Mouse (Mus musculus): ENCODE data around the gene Calr3.

Calr3 gene

DNA sequence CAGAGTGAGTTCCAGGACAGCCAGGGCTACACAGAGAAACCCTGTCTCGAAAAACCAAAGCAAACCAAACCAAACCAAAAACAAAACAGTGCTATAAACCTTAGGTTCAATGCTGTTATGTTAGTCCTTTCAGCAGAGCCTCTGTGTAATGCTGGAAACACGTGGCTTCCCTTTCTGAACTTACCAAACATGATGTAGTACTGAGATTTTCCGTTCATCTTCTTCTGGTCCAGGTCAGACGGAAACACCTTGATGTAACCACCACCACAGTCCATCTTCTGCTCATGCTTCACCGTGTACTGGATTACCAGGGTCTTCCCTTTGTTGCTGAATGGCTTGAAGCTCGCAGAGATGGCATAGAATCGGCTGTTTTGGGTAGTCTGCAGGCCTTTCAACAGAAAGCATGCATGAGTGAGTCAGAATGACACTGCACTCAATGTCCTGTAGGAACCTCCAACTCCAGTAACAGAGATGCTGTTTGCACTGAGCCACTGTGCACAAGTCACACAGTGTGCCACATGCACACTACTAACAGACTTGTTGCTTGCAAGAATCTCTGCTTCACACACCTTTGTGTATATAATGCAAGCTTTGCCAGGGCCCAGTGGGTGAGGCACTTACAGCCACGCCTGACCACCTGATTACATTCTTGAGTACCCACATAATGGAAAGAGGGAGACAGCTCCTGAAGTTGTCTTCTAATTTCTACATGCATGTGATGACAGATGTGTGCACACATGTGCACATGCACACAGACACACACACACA, 5.2 kb downstream of the Calr3 start:
- in situ Hi-C loops (cut with MseI, MboI), result no loop called here

DNA sequence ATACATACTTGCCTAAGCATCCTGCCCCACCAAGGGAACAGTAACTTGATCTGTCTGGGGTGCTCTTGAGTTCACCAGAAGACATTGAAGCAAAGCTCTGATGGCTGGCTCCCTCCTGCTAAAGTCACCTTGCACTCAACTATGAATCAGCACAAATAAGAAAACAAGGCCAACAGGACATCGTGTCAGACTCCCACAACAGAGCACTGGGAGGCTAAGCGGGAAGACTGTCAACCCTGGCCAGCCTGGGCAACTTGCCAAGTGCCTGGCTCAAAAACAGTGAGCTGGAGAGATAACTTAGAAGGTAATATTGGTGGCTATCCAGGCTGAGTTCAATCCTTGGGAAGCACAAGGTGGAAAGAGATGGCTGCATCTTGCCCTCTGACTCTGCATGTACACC, 8.7 kb downstream of the Calr3 start:
- in situ Hi-C loops (cut with MseI, MboI), result no loop called here

DNA sequence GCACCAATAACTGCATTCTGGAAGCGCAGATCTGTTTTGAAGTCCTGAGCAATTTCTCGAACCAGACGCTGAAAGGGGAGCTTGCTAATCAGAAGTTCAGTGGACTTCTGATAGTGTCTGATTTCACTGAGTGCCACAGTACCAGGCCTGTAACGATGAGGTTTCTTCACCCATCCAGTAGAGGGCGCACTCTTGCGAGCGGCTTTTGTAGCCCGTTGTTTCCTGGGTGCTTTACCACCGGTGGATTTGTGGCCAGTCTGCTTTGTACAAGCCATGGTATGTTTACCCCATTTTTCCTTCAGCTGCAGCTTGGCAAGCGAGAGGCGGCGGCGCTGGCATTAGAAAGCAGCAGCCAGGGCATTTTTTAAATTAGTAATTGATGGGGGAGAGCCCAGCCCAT, 14.0 kb downstream of the Calr3 start:
- in situ Hi-C loops (cut with MseI, MboI), result no loop called here

DNA sequence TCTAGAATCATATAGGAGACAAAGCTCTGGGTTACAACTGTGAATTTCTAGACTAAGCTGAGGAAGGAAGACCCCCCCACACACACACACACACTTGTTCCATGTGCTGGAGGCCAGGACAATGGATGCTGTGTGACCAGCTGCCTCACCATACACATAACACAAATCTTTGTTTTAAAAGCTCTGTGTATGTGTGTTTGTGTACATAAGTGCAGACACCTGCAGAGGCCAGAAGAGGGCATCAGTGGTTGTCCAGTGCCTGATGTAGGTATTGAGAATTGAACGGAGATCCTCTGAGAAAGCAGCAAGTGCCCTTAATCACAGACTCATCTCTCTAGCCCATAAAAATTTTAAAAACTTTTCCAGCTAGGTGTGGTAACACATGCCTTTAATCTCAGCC, 20.7 kb downstream of the Calr3 start:
- in situ Hi-C loops (cut with MseI, MboI), result no loop called here

DNA sequence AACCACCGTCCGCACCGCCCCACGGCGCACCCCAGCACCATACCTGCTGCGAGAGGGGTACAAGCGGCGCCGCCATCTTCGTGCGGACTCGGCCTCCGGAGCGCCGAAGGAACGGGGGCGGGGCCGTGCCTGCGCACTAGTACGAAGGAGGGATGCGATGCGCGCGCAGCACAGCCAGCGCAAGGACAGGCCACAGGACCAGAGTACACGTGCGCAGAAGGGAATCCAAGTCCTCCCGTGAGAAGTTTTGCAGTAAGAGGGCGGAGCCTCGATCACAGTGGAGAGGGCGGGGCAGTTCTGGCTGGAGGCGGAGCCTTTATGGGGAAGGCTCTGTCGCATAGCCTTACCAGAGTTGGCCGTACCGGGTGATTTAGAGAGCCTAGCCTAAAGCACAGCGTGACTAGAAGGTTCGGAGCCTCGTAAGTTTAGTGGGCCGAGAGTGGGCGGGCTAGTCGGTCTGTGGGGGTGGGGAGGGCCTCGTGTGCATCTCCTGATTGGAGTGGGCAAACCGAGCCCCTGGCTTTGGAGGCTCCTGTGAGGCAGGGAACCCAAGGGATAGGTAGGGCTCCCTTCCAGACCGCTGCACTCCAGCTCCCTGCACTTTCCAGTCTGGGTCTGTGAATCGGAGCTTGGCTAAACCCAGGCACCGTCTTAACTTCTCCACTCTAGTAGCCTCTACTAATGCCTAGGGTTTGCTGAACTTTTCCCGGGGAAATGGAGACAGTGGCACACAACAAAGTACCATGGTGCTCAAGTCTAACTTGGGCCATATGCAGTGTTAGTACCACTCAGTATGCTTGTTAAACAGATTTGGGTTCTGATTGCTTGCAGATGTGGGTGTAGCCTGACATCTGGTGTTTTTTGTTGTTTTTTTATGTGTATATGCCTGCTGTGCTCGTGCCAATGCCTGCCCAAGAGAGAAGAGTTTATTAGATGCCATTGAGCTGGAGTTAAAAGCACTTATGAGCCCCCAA, 22.0 kb downstream of the Calr3 start, which contains the start of gene Eps15l1:
TSS of gene Eps15l1 (minus strand) at position 99 of the 974 bp plus-strand sequence.
- in situ Hi-C loops (cut with MseI, MboI), result no loop called here

DNA sequence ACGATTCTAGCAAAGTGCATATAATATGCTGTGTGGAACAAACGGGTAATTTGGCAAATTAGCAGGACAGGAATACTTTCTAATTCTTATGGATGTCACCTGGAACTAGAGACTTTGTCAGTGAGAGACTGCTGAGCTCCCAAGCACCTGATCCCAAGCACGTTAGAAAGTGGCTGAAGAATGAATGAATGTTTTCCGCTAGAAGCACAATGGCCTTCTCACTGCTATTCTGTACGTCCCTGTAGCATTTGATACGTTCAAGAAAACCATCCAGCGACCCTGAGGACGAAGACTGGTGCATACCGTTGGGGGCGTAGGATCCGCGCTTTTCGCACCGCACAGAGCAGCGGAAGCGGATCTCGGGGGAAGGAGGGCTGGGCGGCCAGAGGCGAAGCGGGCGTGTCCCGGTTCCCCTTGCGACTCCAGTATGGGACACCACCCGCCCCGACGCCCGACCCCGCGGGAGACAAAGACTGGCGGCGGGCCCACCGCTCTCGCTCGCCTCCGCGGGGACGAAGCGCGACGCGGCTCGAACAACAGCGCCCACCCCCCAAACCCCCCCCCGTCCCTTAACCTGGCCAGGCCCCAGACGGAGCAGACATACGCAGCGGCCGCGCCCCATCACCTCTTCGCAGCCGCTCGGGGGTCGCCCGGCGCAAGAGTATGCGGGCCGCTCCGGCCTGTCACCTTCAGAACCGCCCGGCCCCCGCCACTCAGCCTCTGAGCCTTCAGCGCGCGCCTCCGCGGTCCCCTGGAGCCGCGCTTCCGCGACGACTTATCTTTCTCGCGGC, 22.9 kb downstream of the Calr3 start:
- in situ Hi-C loops (cut with MseI, MboI), result no loop called here

DNA sequence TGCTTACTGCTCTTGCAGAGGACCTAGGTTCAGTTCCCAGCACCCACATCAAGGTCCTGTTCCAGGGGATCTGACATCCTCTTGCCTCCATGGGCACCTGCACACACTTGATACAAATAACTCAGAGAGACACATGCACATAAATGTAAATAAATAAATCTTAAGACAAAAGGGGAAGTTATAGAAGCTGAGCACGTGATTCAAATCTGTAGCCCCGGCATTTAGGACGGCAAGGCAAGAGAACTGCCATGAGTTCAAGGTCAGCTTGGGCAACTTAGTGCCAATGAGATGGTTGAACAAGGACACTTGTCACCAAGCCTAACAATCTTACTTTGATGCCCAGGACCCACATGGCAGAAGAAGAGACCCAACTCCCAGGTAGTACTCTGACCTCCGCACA, 25.6 kb downstream of the Calr3 start:
- in situ Hi-C loops (cut with MseI, MboI), result no loop called here

DNA sequence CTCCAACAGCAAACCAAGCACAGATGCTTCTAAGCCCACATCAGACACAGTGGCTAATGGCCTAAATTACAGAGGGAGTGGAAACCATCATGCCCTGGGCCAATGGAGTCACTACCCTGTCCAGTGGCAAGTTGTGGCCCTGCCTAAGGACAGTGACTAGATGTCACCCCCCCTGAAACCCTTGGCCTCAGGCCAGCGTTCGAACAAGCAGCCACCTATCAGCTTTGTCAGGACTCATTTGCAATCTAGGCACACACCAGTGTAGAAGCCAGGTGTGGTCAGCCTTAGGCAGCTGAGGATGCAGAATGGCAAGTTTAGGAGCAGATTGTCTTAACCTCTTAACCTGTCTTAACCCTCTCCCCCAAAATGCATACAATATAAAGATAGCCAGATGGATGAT, 28.4 kb downstream of the Calr3 start:
- in situ Hi-C loops (cut with MseI, MboI), result no loop called here

DNA sequence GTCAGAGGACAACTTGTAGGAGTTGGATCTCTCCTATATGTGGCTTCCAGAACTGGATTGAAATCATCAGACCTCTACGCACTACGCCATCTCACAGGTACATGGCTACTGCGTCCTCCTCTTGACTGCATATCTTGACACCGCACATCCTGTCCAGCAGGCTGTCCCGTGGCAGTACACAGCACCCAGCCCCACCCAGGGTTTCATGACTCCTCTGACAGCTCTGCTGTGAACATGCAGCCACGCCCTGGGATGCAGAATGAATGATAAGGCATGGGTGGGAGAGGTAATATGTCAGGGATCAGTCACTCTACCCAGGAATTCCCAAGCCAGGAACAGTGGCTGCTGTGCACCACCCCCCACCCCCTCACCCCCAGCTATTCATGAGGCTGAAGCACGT, 29.8 kb downstream of the Calr3 start:
- in situ Hi-C loops (cut with MseI, MboI), result no loop called here

DNA sequence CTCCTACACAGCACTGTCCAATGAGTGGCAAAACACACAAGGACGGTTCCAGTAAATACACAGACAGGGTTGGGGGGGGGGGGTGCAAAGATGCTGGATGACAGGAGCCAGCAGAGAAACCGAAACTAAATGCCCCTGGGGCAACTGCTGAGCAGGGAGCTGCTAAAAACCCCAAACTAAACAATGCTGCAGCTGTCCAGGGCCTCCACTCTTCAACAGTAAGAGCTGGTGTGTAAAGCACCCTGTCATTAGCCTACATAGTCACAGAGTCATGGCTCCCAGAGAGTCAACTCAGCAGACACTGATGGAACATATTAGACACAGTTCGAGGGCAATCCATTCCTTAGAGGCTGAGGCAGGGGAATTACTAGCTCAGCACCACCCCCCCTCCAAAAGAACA, 34.2 kb downstream of the Calr3 start:
- in situ Hi-C loops (cut with MseI, MboI), result no loop called here

DNA sequence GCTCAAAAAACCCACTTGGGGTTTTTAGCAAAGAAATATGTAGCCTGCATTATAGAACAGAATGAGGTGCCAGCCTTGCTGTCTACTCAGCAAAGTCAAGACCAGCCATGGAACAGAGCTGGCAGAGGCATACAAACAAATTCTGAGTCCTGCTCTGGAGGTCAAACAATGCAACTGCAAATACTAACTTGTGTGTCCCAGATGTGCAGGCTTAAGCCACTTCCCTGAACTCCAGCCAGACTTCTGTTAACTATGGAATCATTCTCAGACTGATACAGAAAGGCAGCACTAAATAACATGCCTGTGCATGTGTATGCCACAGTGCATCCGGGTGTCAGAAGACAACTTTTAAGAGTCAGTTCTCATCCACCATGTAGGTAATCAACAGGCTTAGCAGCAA, 35.8 kb downstream of the Calr3 start:
- in situ Hi-C loops (cut with MseI, MboI), result no loop called here

DNA sequence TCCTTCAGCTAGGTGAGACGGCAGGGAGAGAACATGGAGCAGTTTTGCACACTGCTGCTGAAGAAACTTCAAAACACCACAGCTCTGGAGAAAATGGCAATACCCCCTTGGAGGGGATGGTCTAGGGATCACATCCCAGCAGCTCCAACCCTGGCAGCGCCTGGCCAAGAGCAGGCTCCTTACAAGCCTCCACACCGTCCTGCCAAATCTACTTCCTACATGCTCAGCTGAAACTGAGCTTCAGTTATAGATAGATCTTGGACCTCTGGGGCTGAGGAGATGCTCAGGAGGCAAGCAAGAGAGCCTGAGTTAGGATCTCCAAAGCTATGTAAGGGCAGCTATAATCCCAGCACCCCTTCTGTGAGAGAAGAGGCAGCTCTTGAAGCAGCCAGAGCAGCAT, 40.7 kb downstream of the Calr3 start:
- in situ Hi-C loops (cut with MseI, MboI), result no loop called here

DNA sequence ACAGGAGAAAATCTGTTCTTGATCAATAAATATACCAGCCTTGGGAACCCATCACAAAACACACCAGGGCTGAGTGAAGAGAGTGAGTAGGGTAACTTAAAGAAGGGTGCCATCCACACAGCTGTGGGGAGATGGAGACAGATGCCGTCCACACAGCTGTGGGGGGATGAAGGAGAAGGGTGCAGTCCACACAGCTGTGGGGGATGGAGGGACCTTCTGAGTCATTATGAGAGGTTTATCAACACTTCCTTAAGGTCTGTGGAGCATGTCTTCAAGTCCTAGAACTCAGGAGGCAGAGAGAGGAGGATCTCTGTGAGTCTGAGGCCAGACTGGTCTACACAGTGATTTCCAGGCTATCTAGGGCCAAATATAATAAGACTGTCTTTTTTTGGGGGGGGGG, 42.3 kb downstream of the Calr3 start:
- in situ Hi-C loops (cut with MseI, MboI), result no loop called here

DNA sequence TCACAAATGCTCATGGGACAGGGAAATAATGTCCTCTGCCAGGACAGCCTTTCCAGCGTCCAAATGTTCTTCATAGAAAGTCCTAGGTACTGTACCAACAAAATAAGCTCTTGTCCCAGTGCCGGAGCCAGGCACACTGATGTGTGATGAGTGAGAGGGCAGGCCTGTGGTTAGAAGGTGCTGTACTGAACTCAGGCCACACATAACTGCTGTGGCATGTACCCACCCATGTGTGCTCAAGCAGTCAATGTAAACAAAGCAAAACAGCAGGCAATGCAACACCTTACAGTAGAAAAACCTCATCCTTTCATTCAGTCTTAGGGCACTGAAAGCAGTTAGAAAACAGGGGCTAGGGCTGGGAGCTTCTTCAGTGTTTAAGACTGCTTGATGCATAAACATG, 57.9 kb downstream of the Calr3 start:
- in situ Hi-C loops (cut with MseI, MboI), result no loop called here

DNA sequence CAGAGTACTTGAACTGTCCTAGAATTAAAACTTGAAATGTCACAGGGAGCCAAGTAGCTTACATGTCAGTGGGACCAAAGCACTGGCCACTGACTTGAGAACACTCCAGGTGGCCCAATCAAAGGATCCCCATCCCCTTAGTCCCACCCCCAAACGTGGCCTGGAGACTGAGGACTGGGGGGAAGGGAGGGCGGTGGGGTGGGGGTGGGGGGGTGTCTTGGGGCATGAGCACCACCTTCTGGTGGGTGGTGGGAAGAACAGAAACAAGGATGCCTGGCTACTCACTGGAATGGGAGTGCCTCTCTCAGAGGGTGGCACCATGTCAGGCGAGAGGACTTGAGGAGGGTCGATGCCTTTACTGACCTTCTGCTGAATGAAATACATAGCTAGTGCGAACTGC, 61.3 kb downstream of the Calr3 start:
- in situ Hi-C loops (cut with MseI, MboI), result no loop called here

DNA sequence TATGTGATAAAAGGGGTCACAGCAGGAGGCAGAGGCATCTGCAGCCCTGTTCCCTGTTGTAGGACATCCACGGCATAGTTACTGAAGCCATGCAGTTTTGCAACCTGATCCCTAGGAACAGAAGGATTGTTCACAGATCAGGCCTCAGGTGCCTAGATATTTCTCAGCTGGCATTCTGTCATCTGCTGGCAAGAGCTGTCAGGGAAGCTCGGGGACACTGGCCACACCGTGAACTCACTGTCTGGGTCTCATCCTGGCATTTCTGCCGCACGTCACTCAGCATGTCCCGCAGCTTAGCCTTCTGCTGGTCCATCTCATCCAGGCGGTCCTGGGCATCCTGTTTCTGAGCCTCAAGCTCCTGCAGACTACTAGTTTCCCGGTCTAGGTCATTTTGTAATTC, 63.0 kb downstream of the Calr3 start:
- in situ Hi-C loops (cut with MseI, MboI), result no loop called here

DNA sequence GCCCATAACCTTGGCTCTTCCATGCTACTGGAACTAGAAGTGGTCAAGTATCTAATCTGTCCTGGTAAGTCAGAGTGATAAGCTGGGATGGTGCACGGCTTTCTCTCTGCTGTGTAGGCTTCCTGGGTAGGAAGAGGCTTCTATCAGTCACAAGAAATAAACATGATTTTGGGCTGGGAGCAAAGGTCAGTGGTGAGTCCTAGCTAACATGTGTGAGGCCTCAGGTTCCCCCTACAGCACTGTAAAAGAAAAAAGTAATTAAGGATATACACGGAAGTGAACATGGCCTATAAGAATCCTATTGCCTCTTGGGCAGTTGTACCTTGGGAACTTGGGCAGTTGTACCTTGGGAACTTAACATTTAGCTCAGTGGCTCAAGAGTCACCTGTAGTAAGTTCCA, 66.8 kb downstream of the Calr3 start:
- in situ Hi-C loops (cut with MseI, MboI), result no loop called here

DNA sequence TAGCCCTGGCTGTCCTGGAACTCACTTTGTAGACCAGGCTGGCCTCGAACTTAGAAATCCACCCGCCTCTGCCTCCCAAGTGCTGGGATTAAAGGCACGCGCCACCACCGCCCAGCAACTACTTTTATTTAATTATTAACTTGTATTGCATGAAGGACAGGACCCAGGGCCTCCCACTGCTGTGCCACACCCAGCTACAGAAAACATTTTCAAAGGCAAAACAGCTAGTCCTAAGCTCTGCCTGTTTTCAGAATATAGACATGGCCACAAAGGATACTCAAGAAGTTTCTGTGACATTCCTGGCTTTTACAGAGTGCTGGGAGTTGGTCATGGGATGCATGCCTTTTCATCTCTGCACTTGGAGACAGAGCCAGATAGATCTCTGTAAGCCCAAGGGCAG, 67.4 kb downstream of the Calr3 start:
- in situ Hi-C loops (cut with MseI, MboI), result no loop called here

DNA sequence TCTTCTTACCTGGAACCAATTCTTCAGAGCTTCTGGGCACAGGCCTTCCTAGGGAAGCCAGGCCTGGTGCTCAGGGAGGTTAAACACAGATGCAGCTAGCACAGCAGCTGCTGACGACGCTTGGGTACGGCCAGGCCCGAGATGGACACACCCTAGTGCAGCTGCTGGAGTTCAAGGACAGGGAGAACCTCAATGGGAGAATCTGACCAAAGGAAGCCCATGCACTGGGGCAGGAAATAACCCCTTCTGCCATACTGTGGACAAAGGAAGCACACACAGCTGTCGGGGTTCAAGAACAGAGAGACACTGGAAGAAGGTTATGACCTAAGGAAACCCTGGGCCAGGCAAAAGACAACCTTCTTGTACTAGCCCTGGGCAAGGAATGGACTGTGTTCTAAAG, 68.5 kb downstream of the Calr3 start:
- in situ Hi-C loops (cut with MseI, MboI), result no loop called here

Measured in mouse trophoblast stem cell (cell line).